Mouse (Mus musculus) C2C12 (cell line): Measurements from ENCODE around the gene Ddx4.
"Not testable (repeated sequence)": the region's sequence is repeated elsewhere in the genome, so short reads cannot be mapped to it uniquely, and the experiment has no call there.

ENCODE experiments used
- CEBPB ChIP-seq: IDR thresholded peaks from one replicate; pipeline ENCODE4 v1.6.1; 2011; ENCODE audit warnings: low read depth, mild to moderate bottlenecking, control low read depth, moderate library complexity
- CTCF ChIP-seq: IDR thresholded peaks from one replicate; pipeline ENCODE4 v1.5.1; 2011; ENCODE audit not compliant: control insufficient read depth, insufficient read depth, insufficient read length
- MAX ChIP-seq: IDR thresholded peaks from one replicate; pipeline ENCODE4 v1.6.1; 2011; ENCODE audit warnings: mild to moderate bottlenecking, control low read depth
- MYOD1 ChIP-seq: IDR thresholded peaks from one replicate; pipeline ENCODE4 v1.6.1; 2011; ENCODE audit warnings: low read depth; ENCODE audit not compliant: control insufficient read depth, insufficient read length

- TF ChIP-seq CTCF, CEBPB, MYOD1: not testable (repeated sequence)
- TF ChIP-seq MAX, result peak; percentile 33
Observed at GRCm38 (mm10) chr13:112578041-112578440, 74.2 kb downstream of the Ddx4 start.
